Mouse (Mus musculus) adrenal gland, adult 8-10 months (tissue): ENCODE measurements around the gene Nrf1. TPM values are rescaled to one million over a fixed set of nuclear protein-coding genes. Genes with fewer than 3 reads are reported as not detected.

Experiments
- DNase-seq: peaks from one replicate; pipeline ENCODE4 v3.0.0; 2022
- total RNA-seq, 4 experiments: library from RNA; stranded (reverse); gene quantifications; 2 replicates each; pipeline ENCODE4 v1.2.4; 2022

Gene Nrf1
- total RNA-seq, 4 experiments from 2014 or later: 22.4 to 35.5 (median 27.2) TPM

DNA sequence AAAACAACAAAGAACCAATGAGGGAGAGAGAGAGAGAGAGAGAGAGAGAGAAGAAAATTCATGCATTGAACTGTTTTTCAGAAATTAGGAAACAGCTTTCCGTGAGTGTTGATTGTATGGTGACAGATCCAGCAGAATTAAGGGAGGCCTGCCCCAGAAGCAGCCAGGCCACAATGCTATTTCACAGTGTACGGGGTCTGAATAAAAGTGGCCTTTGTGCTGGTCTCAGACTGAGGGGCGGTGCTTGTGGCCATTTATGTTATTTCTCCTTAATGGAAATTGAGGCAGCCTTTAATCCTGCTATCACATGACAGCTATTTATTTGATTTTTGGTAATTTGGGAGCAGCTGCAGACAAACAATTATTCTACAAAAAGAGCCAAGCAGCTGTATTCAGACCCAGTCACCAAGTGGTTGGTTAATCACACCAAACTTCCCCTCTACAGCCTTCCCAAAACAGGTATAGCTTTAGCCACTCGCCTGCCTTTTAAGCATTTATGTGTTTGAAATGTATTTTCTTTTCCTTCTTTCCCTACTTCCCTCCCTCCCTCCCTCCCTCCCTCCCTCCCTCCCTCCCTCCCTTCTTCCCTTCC is 31.2 kb downstream of the Nrf1 start:
- DNase-seq: no peak

DNA sequence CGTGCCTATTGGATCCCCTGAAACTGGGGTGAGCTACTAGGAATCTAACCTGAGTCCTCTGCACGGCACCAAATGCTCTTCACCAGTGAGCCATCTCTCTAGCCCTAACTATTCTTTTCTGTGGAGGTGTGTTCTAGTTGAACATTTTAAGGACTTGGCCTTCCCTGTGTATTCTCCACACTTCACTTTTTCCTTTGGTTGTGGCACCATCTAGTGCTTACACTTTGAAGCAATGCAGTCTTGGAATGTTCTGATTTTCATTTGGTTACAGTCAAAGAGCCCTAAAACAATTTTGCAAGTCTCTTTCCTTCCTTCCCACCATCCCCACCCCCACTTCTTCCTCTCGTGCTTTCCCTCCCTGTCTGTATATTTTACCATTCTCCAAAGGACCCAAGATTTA is 33.6 kb downstream of the Nrf1 start:
- DNase-seq: no peak

DNA sequence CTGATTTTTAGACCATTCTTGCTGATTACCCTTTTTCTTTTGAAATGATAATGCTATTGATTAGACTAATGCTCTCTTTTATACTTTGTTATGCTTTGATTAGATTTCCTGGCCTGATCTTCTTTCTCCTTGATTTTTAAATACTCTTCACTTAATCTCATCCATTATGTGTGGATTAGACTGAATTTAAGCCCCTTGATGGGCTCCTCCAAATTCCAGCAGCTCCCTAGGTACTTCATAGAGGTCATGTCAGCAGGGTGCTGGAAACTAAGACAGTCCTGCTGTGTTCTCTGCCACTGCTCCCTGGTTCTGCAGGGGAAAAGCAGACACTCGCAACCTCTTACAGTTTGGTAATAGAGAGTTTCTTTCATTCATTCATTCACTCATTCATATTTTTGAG is 35.5 kb downstream of the Nrf1 start:
- no peak for DNase-seq

DNA sequence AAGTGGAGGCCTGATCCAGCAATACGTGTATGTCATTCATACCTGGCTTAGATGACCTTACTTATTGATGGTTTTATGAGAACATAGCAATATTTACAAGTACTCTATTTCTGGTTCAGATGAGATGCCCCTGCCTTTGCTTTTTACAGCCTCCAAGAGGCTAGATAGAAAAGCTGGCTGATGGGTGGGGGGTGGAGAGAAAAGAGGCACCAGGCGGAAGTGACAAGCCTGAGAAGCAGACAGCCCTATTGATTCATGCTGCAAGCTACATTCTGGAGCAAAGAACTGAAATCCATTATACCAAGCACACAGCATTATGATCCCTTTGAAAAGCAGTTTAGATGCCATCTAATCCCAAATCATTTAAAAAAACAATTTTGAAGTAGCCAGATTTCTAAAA is 37.6 kb downstream of the Nrf1 start:
- no peak for DNase-seq

DNA sequence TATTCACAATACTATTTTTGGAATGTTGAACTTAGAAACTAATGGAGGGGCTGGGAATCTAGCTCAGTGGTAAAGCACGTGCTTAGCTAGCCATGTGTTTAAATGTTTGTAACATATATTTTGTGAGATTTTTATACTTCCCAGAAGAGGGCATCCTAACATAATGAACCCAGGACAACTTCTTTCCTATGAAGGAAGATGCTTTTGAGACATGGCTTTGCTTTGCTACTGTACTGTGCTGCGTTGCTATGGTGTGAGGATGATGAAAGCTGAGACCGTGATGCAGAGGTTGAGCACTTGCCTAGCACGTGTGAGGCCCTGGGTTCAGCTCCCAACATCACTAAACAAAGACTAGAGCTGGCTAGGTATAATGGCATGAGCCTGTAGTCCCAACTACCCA is 43.4 kb downstream of the Nrf1 start:
- DNase-seq: no peak

DNA sequence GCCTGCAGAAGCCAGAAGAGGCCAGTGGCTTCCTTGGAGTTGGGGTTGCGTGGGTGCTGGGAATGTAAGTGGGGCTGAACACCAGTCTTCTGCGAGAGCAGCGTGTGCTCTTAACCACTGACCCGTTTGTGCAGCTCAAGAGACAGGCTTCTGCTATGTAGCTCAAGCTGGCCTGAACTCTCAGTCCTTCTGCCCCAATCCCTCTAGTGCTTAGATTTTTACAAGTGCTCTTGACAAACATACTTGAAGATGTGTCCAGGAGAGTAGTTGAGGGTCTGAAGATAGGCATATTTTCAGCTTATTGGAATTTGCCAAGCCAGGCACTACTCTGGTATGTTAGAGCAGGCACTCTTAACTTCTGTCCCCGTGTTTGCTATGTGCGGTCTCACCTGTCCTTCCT is 45.0 kb downstream of the Nrf1 start:
- DNase-seq: no peak

DNA sequence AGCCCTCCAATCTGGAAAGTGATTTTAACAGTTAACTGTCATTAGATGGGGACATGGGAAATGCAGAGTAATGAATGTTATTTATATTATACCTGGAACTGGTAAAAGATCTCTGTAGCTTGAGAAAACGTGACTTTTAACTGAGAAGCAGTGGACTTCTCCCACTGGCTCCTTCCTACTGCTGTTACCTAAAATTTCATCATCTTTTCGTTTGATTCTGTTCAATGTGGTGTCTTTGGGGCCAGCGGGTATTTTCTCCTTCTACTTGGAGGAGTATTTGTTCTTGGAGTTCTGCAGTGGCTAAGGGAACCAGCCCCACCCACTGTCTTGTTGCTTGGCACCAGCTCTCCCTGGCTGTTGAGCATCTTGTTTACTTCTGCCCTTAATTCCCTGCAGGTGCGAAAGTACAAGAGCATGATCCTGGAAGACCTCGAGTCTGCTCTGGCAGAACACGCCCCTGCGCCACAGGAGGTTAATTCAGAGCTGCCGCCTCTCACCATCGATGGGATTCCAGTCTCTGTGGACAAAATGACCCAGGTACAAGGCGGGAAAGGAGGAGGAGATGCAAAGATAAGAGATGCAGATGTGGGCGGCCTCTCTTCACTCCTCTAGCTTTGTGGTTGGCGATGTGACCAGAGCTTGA is 54.1 kb downstream of the Nrf1 start:
- DNase-seq: no peak

DNA sequence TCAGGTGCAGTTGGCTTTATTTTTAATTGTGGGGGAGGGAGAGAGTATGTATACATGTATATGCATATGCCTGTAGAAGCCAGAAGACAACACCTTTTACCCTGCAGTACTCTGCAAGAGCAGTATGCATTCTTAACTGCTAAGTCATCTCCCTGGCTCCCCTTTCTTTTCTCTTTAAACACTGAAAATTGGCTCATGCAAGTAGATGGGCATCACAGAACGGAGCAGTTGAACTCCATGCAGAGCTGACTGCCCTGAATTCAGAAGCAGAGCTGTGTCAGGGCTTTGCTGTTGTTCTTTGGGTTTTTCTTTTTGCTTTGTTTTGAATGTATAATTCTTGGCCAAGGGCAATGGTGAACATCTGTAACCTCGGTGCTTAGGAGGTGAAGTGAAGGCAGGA is 58.3 kb downstream of the Nrf1 start:
- no peak for DNase-seq

DNA sequence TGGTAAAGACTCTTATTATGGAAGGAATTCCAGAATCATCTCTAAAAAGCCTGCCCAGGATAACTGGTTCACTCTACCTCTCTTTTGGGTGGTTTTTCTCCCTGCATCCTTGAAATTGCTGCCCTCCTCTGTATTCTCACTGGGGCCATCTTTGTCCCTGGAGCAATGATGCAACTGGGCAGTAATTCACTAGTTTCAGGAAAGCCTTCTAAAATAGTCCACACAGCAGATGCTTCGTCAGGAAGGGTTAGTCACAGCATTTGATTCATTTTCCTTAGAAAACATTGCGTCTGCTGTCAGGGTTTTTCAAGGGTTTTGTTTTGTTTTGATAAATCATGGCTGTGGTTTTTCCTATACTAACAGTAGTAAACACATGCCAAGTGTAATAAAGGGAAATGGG is 59.7 kb downstream of the Nrf1 start:
- DNase-seq: peak; percentile 60

DNA sequence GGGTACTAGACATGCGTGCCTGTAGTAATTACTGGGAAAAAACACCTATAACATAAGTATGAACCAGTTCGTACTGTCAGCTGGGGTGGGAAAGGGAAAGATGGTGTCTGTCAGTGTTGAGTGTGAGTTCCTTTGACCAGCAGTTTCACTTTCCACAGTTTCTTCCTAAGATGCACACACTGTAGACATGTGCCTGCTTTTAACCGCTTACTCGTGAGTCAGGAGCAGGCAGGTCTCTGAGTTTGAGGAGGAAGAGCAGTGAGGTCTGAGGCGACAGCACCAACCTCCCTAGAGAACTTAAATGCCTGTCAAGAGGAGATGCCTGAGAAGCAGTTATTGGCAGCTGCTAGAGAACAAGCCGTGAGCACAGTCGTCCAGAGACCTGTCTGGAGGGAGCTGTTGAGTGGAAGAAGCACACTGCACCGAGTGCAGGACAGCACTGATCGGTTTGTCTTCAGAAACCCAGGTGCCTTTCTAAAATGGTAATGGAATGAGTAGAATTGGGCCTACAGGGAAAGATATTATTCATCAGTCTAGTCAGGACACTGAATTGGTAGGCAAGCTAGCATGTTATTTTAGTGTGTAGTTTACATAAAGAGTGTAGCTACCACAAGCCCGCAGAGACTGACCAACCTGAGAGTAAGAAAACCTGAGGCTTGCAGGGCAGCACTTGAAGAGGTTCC is 62.2 kb downstream of the Nrf1 start:
- DNase-seq: no peak

DNA sequence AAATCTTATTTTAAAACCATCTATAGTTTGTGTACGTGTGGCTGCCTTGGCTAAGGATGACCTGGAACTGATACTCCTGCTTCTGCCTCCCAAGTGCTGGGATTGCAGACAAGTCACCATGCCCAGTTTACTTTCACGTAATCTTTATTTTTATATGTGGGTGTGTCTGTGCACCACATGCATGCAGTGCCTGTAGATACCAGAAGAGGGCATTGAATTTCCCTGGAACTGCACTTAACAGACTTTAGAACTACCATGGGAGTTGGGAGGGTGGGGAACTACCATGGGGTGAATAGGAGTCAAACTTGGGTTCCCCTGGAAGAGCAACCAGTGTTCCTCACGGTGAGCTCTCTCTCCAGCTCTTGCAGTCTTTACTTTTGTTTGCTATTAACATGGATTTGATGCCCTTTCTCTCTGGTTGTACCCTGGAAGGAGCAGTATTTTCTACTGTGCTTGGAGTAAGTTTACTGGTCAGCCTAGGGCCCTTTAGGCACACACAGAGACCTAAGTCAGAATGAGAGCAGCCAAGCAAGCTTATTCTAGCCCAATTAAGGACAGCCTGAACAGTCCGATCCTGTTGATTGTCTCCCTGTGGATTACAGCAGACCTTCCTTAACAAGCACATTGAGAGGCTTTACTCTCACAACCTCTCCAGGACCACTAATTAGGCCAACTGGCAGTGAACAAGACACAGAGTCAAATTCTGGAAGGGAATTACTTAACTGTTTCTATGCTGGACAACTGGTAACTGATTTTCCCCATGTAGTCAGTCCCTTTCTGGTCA is 64.8 kb downstream of the Nrf1 start:
- DNase-seq: no peak

DNA sequence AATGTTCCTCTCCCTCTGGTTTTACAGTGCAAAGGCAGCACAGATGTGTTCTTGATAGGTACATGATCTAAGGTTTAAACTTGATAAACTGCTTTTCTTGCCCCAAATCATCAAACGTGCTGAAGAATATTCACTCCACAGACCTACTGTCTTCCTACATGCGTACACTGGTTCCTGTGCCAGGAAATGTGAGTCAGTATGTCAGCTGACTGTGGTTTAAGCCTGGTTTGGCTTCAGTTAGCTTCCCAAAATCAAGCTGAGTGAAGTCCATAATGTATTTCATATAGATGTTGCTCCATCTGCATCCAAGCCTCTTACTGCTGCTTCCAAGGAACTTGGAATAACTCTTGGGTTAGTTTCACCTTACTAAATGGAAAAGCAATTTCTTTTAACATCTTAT is 66.3 kb downstream of the Nrf1 start:
- DNase-seq: no peak

DNA sequence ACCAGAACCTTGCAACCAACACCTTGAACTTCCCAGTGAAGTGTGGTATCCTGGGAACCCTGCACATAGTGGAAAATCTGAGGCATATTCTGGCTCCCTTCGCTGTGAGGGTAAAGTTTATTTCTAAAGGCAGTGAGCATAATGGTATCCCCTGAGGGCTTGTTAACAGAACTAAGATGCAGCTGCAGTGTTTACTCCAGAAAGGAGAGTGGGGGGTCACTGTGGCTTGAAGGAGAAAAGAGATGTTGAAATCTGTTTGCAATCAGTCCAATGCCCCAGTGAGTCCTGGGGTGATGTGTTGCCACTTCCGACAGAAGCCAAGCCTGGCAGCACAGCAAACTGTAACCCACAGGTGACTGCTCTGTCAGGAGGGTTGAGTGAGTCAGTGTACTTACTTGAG is 73.4 kb downstream of the Nrf1 start:
- no peak for DNase-seq

DNA sequence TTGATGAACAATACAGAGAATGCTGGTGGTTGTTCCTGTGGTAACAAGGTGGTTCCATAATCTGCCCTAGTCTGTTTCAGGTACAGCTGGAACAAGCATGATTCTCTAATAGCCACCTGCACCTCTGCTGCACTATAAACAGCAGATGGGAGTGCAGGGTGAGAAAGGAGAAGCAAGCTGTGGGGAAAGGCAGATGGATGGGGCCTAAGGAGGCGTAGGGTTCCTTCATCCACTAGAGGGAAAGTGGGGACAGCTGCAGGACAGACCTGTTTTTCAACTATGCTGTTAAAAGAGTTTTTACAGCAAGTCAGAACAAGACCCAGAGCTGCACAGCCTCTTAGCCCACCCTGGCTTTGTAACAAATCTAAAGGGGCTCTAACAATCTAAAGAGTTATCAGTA is 73.8 kb downstream of the Nrf1 start:
- no peak for DNase-seq

DNA sequence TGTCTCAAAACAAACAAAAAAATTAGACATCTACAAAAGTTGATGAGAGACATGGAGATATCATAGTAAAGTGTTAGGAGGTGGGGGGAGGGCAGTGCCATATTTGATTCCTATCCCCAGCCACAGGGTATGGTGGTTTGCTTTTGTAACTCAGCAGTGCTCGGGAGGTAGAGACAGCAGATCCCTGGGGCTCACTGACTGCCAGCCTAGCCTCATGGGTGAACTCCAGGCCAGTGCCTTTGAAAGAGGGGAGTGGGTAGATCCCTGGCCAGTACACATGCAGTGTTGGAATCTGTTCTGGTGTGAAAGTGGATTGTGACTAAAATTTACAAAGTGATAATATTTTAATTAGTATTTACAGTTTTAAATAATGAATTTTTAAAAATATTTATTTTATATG is 75.6 kb downstream of the Nrf1 start:
- DNase-seq: no peak

DNA sequence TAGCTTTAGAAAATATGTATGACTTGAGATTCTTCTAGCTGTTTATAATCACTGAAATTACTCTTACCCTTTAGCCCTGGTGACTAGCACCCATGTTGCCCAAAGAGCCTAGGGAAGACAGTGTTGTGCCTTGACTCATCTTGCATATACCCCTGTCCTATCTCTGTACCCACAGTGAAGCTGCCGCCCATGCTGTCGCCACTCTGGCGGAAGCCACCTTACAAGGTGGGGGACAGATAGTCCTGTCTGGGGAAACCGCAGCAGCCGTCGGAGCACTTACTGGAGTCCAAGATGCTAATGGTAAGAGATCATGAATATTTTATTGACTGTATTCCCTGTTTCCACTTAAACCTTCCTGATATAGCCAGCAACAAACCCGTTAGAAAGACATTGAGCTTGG is 78.3 kb downstream of the Nrf1 start:
- DNase-seq: no peak

DNA sequence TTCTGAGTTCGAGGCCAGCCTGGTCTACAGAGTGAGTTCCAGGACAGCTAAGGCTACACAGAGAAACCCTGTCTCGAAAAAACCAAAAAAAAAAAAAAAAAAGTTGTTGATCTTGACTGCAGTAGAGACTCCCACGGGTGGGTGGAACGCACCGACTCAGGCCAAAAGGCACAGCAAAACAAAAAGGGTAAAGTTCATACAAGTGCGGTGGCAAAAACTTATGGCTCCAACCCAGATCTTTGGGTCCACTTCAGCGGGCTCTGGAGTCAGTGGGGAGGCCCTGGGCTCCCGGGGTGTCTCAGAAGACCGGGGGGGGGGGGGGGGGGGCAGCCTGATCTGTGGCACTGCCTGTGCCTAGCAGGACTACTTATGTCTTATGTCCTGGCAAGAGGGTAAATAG is 79.0 kb downstream of the Nrf1 start:
- DNase-seq: no peak

DNA sequence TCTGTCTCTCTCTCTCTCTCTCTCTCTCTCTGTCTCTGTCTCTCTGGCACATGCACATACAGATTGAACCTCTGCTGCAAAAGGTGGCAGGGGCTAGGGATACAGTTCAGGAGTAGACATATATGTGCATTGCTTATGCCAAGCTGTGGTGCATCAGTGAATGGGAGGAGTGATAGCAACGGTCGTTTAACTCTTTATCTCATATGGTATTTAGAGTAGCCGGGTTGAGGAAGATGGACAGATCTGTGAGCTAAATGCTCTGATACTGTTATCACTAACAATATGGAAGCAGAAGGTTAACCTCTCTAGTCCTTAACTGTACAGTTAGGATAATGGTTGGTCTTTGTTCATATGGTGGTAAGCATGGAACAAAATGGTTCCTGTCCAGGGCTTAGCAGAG is 84.6 kb downstream of the Nrf1 start:
- DNase-seq: no peak

DNA sequence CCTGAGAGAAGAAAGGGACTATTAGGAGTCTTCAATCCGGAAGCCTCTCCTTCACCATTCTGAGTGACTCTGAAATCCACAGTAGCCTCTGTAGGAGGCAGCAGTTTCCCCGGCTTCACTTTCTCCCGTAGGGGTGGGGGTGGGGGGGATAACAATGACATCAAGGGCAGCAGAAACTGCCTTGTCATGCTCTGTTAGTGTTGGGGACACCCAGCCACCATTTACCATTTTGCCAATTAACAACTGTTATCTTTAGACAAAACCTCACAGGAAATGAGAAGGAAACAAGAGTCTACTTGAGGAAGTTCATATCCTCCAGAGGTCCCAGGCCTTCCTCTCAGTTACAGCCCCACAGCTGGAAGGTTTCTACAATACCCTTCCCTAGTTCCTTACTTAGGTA is 87.8 kb downstream of the Nrf1 start:
- no peak for DNase-seq

DNA sequence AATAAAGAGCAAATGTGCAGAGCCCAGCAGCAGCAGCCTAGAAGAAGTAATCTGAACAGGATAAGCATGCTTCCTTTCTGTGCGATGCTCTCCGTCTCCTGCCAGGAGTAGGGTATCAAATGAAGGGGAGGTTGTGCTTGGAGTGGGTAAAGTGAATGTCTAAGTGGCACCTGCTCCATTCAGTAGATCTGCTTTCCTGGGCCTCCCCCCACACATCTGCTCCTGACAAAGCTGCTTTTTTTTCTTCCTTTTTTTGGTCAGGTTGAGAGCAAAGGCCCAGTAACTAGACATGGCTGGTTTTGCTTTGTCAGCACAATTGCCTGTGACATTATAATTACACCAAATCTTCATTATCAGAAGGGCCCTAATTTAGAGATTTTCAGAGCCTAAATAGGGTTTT is 89.4 kb downstream of the Nrf1 start:
- DNase-seq: no peak

DNA sequence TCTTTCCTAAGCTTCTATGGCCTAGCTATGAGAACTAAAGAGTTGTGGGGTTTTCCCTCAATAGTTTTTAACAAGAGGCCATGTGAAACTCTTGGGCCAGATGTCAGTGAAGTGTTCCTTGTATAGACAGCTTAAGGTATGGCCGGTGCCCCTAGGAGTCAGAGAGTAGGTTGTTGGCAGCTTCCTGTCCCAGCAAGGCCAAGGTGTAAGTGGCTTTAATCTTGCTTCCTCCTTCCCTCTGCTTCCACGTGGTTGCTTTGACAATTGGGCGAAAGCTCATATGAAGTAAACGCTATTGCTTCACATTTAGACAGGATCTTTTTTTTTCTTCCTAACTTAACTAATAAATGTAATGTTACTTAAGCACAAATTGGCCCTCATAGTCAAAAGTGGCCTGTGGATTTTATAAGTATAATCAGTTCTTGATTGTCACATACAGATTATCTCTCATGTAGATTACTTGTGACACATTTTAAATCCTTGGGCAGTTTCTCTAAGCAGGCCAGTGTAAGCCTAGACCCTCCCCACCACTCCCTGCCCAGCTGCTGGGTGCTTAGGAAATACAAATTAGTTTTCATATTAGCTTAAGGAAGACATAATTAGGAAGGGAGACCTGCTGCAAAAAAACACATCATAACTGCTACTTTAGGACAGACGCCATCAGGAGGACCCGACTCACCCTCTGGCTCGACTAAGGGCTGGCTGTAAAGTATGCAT is 91.7 kb downstream of the Nrf1 start:
- no peak for DNase-seq

DNA sequence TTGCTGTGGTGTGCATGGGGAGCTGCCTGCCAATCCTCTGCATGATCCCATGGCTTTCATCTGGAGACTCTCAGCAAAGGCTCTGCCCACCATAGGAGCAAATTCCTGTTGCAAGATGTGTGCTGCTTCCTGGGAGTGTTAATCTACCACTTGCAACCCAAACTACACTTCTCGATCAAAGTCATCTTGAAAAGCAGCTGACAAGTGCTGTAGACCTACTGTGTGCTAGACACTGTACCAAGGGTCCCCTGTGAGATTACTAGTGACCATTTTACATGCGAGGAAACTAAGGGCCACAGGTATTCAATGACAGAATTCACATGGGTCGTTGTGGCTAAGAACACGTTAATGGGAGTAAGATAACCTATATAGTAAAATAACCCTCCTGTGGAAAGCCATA is 95.5 kb downstream of the Nrf1 start:
- DNase-seq: no peak

DNA sequence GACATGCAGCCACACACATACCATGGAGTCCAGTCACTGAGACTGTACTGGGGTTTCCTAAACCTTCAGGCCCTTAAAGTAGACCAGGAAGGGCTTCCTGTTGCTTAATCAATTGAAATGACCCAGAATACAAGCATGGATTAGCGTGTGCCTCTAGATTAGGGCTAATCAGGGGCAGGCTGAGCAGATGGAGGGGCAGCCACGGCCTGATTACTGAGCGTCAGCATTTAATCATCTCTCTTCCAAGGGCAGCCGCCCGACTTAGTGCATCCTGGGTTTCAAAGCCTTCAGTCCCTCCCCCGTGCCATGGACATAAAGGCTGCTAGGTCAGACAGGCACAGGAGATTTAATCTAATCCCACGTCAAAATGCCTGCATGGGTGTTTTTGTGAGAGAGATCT is 99.3 kb downstream of the Nrf1 start:
- no peak for DNase-seq
